Mouse (Mus musculus) T-helper 17 cell (primary cell): ENCODE data around the gene Tmem260.

Experiments used
- in situ Hi-C, 2 experiments: fragments of 300-600 bp; cut with MboI, MseI; formaldehyde crosslinking; loops; 1 replicate in 1 of 2; 2 replicates in 1 of 2; pipeline ENCODE4 v1.15.1; 2025; ENCODE audit warnings: high pct_unique_total_duplicates in 2 of 2

Tmem260 gene

DNA sequence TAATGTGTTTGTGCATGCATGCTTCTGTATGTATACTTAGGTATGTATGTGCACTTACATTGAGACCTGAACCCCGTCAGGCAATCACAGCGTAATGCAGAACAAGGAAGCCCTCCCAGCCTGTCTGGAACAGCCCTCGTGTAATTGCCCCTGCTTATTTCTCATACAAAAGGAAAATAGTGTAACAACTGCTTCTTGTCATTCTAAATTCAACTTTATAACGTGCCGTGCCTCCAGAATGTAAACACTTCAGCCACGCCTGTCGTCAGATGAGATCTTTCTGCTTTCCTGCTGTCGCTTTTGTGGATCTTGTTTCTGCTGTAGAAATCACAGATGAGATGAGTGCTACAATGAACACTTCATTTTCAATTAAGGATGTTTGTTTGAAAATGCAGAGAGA, 30.4 kb downstream of the Tmem260 start:
- in situ Hi-C loops = no loop called here

DNA sequence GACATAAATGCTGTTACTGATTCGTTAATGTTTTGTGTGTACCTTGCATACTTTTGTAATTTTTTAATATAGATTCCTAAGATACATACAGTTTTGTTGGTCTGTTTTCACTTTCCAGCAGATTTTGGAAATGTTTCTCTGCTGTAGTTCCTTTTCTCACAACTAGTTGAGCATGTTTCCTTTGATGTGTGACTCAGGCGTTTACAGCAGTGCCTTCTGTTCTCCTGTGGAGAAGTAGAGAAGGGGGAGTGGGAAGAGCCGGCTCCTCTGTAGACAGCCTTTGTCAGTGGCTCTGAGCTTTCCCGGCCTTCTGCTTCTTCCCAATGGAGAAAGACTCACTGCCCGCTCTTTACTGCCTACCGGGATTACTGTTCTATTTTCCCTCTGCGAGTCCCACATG, 35.7 kb downstream of the Tmem260 start:
- in situ Hi-C loops = no loop called here

DNA sequence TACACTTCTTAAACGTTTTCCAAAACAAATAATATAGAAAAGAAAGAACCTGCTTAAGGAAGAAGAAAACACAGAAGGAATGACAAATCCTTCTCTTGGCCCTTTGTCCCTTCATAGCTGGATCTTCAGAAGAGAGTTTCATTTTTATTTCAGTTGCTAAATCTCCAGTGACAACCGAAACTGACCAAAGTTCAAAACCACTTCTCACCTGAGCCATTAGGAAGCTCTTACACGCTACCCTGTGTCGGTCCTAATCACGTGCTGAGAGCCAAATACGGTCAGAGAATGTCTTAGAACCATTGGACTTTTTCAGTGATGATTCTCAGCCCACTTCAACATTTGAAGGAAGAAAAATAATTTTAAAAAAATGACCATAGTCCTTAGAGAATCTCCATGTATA, 36.8 kb downstream of the Tmem260 start:
- in situ Hi-C loops = no loop called here

DNA sequence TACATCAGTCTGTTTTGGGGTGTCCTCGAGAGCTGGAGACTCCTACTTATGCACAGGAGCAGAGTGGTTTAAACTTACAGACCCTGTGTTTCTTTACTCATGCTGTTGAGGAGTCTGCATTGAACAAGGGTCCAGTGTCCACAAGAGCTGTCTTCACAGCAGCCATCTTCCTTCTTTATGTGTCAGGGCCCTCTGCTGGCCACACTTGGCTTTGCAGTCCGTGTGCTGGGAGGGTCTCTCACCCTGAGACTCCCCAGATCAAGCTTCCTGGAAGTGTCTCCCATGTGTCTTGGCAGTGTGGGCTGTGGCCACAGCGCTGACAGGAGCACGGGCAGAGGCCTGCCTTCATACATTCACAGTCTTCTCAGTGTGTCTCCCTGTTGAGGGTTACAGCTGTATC, 48.0 kb downstream of the Tmem260 start:
- in situ Hi-C loops = loop anchor here (5.0 to 10.0 kb wide), 3 partner anchors 72 to 909 kb away; no protein-coding TSS in a partner anchor

DNA sequence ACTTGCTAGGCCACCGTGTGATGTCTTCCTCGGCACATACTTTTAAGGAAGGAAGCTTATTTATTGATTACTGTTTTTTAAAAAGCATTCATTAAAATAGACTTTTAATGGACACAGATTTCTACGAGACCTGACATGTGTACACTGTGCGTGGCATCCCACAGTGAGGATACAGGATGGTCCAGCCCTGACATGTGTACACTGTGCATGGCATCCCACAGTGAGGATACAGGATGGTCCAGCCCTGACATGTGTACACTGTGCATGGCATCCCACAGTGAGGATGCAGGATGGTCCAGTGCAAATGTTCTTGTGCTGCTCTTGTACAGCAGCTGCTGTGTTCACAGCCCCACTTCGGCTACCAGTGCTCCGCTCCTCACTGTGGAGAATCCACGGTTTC, 56.6 kb downstream of the Tmem260 start:
- in situ Hi-C loops = no loop called here

DNA sequence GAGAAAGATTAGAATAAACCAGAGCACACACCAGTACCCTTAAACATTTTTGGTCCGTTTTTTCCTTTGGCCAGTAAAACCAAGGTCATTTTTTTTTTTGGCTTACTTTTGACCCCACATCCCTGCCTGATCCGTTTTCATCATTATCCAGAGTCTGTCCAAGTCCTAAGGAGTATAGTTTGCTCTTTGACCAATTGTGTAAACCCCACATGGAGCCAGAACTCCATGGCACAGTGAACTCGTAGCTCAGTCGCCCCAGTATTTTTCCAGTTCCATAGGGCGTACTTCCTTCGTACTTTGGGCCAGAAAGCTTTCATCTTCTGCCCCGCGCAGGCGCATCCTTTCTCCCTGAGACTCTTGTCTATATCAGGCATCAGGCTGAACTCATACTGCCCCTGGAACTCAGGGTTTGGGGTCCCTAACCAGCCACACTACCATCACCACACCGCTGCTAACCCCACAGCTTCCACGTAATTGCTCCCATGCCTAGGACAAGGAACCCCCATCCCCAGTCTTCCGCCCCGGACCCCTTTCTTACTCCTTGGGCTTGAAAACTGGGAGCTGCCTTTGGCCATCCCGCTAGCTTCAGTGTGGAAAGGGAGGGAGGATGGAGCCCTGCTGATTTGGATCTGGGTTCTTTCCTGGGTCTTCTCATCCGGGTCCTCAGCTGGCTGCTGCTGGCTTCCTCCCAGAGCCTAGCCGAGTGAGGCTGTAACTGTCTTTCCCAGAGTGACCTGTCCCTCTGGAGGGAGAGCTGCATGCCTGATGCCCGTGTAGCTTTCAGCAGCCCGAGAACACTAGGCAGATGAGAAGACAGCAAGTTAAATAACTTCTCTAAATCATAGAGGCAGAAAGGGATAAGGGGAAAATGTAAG, 58.0 kb downstream of the Tmem260 start:
- in situ Hi-C loops = no loop called here

DNA sequence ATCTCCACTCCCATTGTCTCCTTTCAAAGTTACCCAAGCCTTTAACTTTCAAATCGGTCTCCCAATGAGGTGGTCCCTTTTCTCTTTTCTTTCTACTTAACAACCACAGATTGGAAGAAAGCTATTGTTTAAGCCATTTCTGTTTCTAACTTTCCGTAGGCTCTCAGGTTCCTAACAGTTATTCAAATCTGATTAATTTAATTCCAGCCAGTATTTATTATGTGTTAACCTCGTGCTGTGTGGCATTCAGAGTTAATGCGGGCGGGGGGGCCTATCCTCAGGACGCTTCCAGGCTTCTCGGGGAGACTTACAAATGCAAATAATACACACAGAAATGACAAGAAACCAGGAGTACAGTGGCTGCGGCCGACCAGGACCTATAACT, 58.6 kb downstream of the Tmem260 start:
- in situ Hi-C loops = no loop called here

DNA sequence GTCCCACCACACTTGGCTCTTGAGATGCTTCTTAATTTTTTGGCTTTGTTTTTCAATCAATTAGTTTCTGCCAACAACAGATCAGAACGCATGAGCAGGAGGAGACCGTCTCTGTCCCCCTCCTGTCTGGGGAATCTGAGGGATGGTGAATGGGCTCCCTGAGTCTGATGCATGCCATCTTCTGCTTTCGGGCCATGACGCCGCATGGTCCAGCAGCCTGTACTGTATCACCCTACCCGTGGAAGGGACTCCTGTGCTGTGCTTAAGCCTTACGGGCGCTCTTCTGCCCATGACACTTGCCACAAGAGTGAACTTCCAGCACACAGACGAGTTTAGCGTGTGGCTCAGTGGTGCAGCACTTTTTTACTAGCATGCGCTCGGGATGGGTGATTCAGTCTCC, 59.7 kb downstream of the Tmem260 start:
- in situ Hi-C loops = no loop called here

DNA sequence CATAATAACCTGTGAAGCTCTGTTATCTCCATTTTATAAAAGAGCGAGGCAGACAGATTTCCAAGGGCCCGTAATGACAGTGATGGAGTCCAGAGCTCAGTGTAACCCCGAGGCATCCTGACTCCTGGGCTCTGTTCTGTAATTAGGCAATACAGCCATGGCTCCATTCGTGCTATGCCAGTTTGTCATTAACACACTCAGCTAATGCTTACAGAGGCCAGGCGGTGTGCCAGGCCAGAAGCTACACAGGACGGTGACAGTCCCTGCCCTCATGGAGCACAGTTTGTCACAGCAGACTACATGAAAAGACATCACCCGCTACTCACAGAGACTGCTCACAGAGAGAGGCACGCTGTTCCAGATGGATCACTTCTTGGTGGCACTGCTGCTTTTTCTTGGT, 61.5 kb downstream of the Tmem260 start:
- in situ Hi-C loops = no loop called here

DNA sequence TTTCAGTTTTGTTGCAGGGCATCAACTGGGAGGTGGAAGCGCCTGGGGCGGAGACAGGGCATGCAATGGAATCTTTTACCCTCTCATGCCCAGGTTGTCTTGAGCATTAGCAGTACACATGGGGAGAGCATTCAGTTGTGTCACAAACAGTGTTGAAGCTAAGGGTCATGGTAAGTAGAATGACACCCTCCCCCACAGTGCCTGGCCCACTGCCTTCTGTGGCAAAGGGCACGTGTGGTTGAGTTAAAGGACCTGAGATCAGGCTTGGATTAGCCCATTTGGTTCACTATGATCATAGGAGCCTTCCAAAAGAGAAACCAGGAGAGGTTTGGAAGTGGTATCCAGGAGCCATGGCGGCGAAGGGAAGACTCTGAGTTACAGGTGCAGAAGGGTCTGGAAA, 63.2 kb downstream of the Tmem260 start:
- in situ Hi-C loops = no loop called here

DNA sequence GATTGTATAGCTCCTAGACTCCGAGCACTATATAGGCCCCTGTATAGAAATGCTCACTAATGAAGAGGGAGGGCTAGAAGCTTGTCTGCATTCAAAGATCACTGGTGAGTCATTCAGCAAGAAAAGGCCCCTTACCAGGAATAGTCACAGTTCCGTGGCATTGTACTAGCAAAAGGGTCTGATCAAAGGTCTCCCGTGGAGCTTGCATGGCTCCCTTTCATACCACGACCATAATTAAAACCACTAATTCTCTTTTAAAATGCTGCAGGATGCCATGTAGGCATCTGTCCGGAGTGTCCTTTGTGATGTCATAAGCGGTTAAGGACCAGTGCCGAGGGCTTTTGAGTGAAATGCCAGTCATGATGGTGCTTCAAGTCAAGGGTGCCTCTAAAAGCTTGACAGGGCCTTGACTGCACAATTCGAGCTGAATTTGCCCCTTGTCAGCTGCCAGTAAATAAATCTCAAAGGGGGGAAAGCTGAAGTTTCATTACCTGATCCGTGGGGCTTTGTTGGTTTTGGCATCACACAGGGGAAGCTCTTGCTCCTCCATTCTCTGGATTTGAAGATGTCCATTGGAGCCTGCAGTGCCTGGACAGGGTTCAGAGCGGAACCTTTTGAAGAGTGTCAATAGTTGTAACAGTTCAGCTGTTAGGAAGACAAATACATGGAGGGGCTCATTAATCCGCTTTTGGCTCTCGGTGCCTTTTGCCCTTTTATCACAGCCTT, 67.3 kb downstream of the Tmem260 start:
- in situ Hi-C loops = no loop called here

DNA sequence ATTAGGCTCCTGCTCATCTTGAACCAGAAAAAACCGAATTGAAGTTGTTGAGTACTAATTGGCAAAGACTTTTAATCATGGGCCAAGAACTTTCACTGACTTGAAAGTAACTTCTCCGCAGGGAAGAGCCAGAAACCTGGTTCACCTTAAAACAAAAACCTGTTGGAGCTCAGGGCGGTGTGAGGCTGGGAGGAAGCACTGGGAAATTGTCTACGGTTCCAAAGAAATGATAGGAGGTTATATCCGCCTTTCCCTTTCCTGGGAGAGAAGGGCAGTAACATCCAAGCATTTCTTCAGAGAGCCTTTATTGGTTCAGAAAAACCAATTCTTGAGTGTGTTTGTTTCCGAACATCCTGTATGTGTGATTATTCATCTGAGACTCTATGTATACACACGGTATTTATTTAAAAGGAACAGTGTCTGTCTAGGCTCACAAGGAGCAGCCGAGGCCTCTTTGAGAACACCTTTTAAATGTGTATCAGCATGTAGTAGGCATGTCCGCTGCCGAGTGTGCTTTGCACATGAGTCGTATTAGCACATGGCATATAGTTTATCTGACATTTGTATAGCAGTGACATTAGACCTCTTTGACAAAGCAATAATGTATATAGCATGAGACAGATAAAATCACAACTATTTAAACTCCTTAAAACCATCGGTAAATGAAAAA, 68.0 kb downstream of the Tmem260 start:
- in situ Hi-C loops = no loop called here

DNA sequence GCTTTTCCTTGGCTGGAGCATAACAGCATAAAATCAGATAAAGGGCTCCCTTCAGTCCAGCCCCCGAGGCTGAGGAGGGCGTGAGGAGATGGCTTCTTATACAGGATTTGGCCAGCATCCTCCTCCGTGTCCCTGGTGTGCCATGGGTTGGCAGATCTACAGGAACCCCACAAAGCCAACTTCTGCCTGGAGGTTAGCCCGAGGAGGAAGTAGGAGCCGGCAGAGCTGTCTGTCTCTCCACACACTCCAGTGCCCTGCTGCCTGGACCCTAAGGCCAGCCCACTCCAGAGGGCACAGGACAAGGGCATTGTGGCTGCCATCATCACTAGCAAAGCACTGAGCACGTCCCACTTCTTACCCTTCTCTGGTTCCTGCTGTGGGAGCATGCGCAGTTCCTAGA, 68.7 kb downstream of the Tmem260 start:
- in situ Hi-C loops = no loop called here

DNA sequence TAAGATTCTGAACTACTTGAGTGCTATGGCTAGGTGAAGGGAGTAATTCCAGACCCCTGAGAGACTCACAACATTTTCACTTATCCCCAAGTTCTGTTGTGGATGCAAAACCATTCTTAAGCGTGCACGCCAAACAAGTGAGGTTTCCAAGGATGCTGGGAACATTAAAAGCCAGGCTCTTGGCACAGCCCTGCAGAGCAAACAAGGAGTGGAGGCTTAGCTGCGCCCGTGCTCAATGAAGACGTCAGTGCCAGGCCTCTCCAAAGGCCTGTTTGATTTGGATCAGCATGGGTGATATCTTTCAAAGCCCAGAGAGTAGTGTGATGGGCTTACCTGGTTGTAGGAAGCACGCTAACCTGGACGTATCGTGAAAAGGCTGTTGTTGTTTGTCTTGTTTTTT, 69.6 kb downstream of the Tmem260 start:
- in situ Hi-C loops = no loop called here

DNA sequence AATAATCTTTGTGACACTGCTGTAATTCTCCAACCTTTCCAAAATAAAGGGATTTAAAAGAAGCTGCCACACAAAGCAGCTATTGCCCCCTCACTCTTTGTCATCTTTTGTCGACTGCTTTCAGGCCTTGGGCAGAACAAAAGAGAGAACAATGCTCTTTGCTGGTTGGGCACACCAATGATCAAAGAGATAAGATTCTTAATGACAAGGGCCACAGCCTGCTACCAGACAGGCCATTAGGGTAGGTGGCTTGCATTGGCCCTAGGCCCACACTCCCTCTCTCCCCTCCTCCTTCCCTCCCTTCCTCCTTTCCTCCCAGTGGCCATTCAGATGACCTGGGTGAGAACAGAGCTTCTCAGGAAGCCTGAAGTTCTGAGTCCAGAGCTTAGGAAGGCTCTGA, 77.4 kb downstream of the Tmem260 start:
- in situ Hi-C loops = loop anchor here (5.0 to 10.0 kb wide), 2 partner anchors 481 to 594 kb away; no protein-coding TSS in a partner anchor

DNA sequence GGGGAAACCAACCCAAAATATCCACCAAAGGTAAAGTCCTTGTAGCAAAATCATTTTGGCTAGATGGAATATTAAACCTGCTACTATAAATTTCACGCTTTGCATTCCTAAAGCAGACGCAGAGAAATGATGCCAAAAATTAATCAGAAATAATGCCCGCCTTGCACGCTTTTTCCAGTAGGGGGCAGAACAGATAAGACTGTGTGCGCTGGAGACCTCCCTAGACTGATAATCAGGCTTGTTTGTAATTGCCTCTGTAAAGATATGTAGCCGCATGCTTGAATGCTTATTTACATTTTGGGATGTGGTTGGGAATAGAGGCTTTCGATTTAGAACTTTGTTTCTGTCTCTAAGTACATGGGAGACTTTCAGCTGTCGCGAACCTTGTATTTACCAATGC, 78.2 kb downstream of the Tmem260 start:
- in situ Hi-C loops = loop anchor here (5.0 to 10.0 kb wide), 2 partner anchors 481 to 593 kb away; no protein-coding TSS in a partner anchor

DNA sequence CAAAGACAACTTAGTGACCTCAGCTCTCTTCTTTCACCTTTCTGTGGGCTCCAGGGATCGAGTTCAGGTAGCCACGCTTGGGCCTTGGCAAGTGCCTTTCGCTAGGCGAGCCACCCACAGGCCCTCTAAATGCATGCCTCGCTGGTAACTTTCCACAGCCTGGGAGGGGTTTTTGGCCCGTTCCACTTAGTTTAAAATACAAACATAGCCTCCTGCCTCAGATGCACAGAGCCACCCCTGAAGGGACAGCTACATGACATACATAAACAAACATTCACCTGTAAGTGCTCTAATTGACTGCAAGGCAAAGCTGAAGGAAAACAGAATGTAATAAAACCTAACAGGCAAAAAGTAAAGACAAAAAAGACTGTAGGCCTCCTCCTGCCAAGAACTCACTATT, 79.1 kb downstream of the Tmem260 start:
- in situ Hi-C loops = loop anchor here in 1 of 2 experiments (10.0 to 25.0 kb wide), 2 partner anchors 480 to 587 kb away; no protein-coding TSS in a partner anchor

DNA sequence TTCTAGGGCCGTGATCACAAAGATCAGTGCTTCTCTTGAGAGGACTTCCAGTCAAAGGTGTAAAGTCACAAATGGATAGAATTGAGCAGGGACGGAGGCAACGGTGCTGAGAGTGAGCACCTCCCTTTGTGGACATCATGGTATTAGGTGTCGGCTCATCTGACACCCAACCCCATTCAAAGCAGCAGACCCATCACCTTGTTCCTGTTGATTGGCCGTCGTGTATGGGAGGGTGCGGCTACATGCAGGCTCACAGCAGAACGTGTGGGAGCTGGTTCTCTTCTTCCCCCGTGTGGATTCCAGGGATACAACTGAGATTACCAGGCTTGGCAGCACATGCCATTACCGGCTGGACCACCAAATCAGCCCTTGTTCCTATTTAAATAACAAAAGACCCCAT, 84.7 kb downstream of the Tmem260 start:
- in situ Hi-C loops = loop anchor here (10.0 to 25.0 kb wide), 2 partner anchors 364 to 582 kb away; no protein-coding TSS in a partner anchor

DNA sequence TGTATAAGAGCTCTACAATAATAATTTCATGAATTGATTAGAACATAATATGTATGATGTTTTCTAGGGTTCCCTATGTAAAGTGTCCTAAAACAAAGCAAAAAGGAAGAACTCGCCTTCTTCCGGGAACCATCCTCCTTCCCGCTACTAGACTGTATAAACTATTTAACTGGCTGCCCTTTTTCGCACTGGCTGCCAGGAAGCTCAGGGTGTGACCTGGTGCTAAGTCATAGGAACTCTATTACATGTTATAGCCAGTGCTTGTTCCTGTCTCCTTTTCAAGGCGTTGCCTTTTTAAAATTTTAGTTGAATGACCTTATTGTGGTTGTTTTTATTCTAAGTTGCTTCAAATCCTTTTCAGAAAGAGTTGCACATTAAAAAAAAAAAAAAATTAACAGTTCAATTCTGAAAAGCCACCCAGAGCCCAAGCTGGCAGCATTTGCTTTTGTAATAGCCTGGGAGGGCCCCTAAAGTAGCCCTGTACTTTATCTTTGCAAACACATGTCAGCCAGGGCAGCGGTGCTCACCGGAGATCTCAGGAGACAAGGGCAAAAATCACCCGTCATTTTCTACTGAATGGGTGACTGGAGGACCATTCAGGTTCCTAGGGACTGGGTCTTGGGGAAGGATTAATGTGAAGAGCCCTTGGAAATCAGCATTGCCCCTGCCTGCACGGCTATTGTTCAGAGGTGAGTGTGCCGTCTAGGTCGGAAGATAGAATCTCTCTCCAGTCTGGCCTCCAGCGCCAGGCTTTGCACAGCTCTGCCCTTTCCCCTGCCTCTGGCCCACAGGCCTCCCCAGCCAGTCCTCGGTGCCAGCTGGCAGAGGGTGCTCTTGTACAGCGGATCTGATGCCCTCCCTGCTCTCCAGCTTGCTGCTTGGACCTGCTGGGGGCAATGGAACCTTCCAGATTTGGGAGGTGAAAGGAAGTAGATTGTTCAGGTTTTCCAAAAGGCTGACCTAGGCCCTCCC, 92.2 kb downstream of the Tmem260 start:
- in situ Hi-C loops = loop anchor here (10.0 to 25.0 kb wide), 2 partner anchors 357 to 574 kb away; no protein-coding TSS in a partner anchor

DNA sequence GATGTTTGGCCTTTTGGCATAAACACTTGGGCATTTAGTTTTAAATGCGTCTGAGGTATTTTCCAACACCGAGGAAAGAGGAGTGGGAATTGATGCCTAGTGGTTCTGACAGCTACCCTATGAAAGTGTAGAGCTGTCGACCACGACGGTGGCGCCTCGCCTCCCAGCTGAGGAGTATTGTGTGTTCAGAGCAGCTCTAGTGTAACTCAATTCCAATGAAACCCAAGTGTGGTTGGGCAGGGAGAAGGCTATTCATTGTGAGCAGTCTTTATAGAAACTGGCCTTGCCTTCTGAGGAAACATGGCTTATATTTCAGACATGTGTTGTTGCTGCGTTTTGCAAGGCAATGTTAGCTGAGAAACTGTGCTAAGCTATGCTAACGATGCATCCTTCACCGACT, 99.2 kb downstream of the Tmem260 start:
- in situ Hi-C loops = loop anchor here in 1 of 2 experiments (25.0 kb wide), 1 partner anchor 567 kb away; no protein-coding TSS in a partner anchor

DNA sequence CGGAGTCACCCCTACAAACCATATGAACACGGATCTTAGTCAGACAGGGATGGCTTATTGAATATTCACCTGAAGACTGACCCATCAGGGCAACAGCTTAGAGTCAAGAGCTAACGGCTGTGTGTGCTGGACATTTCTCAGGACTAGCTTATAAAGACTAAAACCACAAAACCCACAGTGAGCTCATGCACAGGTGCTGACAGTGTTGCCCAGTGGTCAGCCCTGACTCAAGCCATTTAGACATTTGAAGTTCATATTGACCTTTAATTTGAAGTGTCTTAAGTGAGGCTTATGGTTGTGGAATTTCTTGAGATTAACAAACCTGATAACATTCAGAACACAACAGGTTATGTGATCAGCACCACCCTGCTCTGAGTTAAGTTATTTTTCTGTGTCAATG, 100.1 kb downstream of the Tmem260 start:
- in situ Hi-C loops = loop anchor here in 1 of 2 experiments (25.0 kb wide), 1 partner anchor 566 kb away; no protein-coding TSS in a partner anchor
